Mouse (Mus musculus) forebrain, embryonic 11.5 days (tissue): ENCODE data around the gene Parg. TPM values are rescaled to one million over a fixed set of nuclear protein-coding genes. Genes with fewer than 3 reads are reported as not detected.
A peak's percentile ranks its signal among the peaks of the same experiment; 100 is the strongest.

Experiments used
- ATAC-seq: fragments of 200-750 bp; cut with Nextera tagmentation; replicated peaks from 2 replicates; pipeline ENCODE4 v1.8.0; 2017; ENCODE audit warnings: moderate TSS enrichment; ENCODE audit not compliant: low FRiP score
- DNase-seq: peaks from one replicate; pipeline ENCODE4 v3.0.0-alpha.2; 2017; ENCODE audit warnings: low spot score
- H3K27ac ChIP-seq: fragments of 300-500 bp; sonication (generic); 2 replicates; pipeline ENCODE4 v1.5.1; 2014; ENCODE audit warnings: low read depth, low read length
- H3K27me3 ChIP-seq: fragments of 300-500 bp; sonication (generic); 2 replicates; pipeline ENCODE4 v1.6.1; 2014; ENCODE audit warnings: mild to moderate bottlenecking, low read length, mixed read lengths; ENCODE audit not compliant: control insufficient read depth, insufficient read depth
- H3K36me3 ChIP-seq: fragments of 300-500 bp; sonication (generic); 2 replicates; pipeline ENCODE4 v1.6.1; 2014; ENCODE audit warnings: mild to moderate bottlenecking, low read length, moderate library complexity, mixed read lengths; ENCODE audit not compliant: control insufficient read depth, insufficient read depth
- H3K4me1 ChIP-seq: fragments of 300-500 bp; sonication (generic); replicated peaks from 2 replicates; pipeline ENCODE4 v1.6.1; 2014; ENCODE audit warnings: low read length, mixed read lengths; ENCODE audit not compliant: control insufficient read depth, insufficient read depth
- H3K4me2 ChIP-seq: fragments of 300-500 bp; sonication (generic); 2 replicates; pipeline ENCODE4 v1.6.1; 2014; ENCODE audit warnings: low read depth, mild to moderate bottlenecking, low read length, moderate library complexity, mixed read lengths; ENCODE audit not compliant: severe bottlenecking
- H3K4me3 ChIP-seq: fragments of 300-500 bp; sonication (generic); 2 replicates; pipeline ENCODE4 v1.5.1; 2014; ENCODE audit warnings: low read depth, low read length
- H3K9ac ChIP-seq: fragments of 300-500 bp; sonication (generic); 2 replicates; pipeline ENCODE4 v1.6.1; 2014; ENCODE audit warnings: low read length
- H3K9me3 ChIP-seq: fragments of 300-500 bp; sonication (generic); 2 replicates; pipeline ENCODE4 v1.6.1; 2016; ENCODE audit warnings: low read length, mixed read lengths; ENCODE audit not compliant: control insufficient read depth
- WGBS: fragments of 180-500 bp; shearing (Covaris S2); extraction: QIAGEN DNeasy Blood & Tissue Kit; methylation state at CpG from one replicate; pipeline ENCODE4 v1.1.7; 2014; 5-methylcytosine and 5-hydroxymethylcytosine counted together
- polyA plus RNA-seq: library from polyadenylated mRNA; unstranded; fragments of >200 nt; fragmentation: Nextera tagmentation; extraction: Ambion mirVana; gene quantifications from 2 replicates; pipeline ENCODE4 v1.2.1, GENCODE M21; 2014

Parg gene
- polyA plus RNA-seq: 61.2 and 63.6 TPM in 2 replicates

DNA sequence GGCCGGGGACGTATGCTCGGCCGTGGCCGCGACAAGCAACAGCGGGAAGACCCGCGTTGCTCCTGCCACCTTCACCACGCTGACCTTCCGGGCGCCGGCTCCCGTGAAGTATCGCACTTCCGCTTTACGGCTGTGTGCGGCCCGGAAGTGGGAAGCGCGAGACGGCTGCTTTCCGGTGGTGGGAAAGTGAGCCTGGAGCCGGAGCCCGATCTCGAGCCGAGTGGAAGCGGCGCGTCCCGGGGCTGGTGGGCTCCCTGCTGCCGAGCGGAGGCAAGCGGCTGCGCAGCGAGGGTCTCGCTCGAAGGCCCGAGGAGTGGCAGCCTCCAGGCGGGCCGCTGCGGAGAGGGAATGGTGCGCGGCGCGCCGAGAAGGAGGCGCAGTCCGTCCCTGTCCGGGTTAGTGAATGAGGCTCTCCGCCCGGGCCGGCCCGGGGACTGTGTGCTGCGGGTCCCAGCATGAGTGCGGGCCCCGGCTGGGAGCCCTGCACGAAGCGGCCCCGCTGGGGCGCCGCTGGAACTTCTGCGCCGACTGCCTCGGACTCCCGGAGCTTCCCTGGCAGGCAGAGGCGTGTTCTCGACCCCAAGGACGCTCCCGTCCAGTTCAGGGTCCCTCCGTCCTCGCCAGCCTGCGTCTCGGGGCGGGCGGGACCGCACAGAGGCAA, at the start of gene Parg, which contains the start of gene Timm23:
Gene Parg, plus strand, starts transcription at position 159 of the 661 bp plus-strand sequence.
Gene Timm23, minus strand, starts transcription at position 108 of the 661 bp plus-strand sequence.
- Histone ChIP-seq H3K9ac (peak within 1 kb of the TSS; percentile 94), H3K4me2 (peak within 1 kb of the TSS; percentile 72), H3K4me3 (peak within 1 kb of the TSS; percentile 97), H3K4me1 (peaks cover 8% of the 10 kb centered on the region; the same call in 1 of the 2 replicates), H3K9me3 (no peaks in the 10 kb centered on the region), H3K36me3 (peaks cover 2% of the 10 kb centered on the region; the same call in 1 of the 2 replicates), H3K27ac (0 out of 2 replicates have a peak within 1 kb of the TSS, but pooled peaks have one; percentile 31), H3K27me3 (no peaks in the 10 kb centered on the region)
- WGBS: under 1% methylated on average over 74 of the region's 77 CpGs
- peak; percentile 91 for DNase-seq
- peak; percentile 94 for ATAC-seq

DNA sequence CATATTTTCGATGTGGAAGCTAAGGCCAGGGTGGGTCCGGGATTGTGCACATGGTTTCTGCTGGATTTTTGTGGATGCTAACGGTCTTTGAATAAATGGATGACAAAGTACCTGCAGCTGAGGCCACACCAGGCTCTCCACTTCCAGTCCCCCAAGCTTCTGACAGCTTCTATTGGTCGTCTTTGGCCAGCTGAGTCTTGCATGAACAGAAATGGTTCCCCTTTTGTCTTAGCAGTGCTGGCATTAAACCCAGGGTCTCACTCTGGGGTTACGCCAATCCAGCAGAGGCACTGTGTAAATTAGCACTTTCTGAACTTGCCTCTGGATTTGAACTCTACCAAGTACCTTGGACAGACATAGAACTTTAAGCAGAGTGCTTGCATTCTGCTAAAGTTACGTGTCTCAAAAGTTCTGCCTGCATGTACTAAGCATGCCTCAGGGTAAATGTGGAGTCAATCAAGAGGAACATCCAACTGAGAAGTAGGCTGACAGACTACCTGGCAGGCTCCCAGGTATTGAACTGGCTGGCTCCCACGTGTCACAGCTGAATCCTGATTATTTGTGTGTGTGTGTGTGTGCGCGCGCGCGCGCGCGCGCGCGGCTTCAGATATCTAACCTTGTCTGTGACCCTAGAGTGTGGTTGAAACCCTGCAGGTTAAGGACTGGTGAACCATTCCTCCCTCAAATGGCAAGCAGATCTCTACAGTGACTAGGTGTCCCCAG, 49.3 kb upstream of the Parg start:
- ATAC-seq (no peak), DNase-seq (no peak)
- no peak overlapping the region for H3K27ac ChIP-seq
- no peak overlapping the region for H3K9ac ChIP-seq
- WGBS: 94% methylated on average over 18 of the region's 18 CpGs
- no peaks in the 10 kb centered on the region for H3K4me1 ChIP-seq
- no peaks in the 10 kb centered on the region for H3K36me3 ChIP-seq
- H3K4me3 ChIP-seq: no peak overlapping the region
- no peaks in the 10 kb centered on the region for H3K27me3 ChIP-seq
- no peak overlapping the region for H3K4me2 ChIP-seq
- peaks cover 3% of the 10 kb centered on the region; the same call in 1 of the 2 replicates for H3K9me3 ChIP-seq

DNA sequence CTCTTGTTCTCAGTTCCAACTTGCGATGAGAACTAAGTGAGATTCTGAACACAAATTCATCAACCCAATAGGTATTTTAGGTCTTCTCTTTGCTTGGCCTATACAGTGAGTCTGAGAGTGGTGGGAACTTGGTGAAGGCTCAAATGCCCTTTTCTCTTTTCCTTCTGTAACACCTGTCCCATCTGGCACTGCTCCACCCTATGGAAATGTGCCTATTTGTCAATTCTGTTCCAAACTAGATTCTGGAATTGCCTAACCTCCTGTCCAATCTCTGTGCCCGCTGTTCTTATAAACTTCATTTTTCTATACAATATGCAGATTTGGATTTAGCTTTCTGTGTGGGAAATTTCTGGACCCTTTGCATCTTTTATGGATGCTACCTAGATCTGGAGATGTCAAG, 48.6 kb upstream of the Parg start:
- Histone ChIP-seq H3K4me1 (no peaks in the 10 kb centered on the region), H3K9ac (no peak overlapping the region), H3K9me3 (no peaks in the 10 kb centered on the region), H3K4me3 (no peak overlapping the region), H3K27me3 (no peaks in the 10 kb centered on the region), H3K36me3 (no peaks in the 10 kb centered on the region), H3K27ac (no peak overlapping the region), H3K4me2 (no peak overlapping the region)
- ATAC-seq (no peak), DNase-seq (no peak)
- 93% methylated on average over 2 of the region's 2 CpGs for WGBS

DNA sequence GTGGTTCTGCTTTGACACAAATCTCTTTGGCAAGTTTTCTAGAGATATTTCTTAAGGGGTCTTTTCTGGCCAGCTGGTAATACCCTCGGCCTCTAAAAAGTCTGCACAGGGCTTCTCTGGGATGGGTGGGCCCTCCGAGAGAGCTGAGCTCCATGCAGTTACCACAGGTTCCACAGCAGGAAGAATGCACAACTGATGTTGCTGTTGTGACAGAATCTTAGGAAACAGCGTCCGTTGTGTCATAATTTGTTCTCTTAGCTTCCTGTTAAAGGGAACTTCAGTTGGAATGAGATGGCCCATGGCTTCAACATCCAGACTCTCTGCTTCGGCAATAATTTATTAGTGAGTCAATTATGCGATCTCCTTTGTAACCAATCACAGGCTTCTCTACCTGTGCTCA, 47.0 kb upstream of the Parg start:
- no peaks in the 10 kb centered on the region for H3K9me3 ChIP-seq
- H3K4me2 ChIP-seq: no peak overlapping the region
- no peak overlapping the region for H3K4me3 ChIP-seq
- H3K36me3 ChIP-seq: no peaks in the 10 kb centered on the region
- no peak for ATAC-seq
- no peak overlapping the region for H3K9ac ChIP-seq
- no peaks in the 10 kb centered on the region for H3K4me1 ChIP-seq
- 94% methylated on average over 6 of the region's 6 CpGs for WGBS
- H3K27me3 ChIP-seq: no peaks in the 10 kb centered on the region
- no peak overlapping the region for H3K27ac ChIP-seq
- DNase-seq: no peak

DNA sequence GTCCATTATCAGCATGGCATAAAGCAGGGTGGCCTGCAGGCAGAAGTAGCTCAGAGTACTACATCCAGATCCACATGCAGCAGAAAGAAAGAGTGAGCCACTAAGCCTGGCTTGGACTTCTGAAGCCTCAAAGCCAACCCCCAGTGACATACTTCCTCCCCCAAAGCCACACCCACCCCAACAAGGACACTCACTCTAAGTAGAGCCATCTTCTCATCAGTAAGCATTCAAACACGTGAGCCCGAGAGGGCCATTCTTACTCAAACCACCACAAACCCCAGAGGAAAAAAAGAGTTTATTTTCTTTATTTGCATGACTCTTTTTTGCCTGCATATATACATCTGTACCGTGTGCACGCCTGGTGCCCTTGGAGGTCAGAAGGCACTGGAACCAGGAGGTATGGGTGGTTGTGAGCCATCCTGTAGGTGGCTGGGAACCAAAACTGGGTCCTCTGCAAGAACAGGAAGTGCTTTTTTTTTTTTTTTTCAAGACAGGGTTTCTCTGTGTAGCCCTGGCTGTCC, 42.5 kb upstream of the Parg start:
- WGBS: 35% methylated on average over 4 of the region's 4 CpGs
- Histone ChIP-seq H3K9ac (peak overlapping the region; percentile 90), H3K27me3 (no peaks in the 10 kb centered on the region), H3K9me3 (no peaks in the 10 kb centered on the region), H3K36me3 (no peaks in the 10 kb centered on the region), H3K4me1 (peaks cover 4% of the 10 kb centered on the region; the same call in 1 of the 2 replicates), H3K4me3 (peak overlapping the region; percentile 84), H3K27ac (no peak overlapping the region), H3K4me2 (peak overlapping the region; percentile 92; the same call in 1 of the 2 replicates)
- DNase-seq: no peak
- no peak; the same call in 1 of the 2 replicates for ATAC-seq

DNA sequence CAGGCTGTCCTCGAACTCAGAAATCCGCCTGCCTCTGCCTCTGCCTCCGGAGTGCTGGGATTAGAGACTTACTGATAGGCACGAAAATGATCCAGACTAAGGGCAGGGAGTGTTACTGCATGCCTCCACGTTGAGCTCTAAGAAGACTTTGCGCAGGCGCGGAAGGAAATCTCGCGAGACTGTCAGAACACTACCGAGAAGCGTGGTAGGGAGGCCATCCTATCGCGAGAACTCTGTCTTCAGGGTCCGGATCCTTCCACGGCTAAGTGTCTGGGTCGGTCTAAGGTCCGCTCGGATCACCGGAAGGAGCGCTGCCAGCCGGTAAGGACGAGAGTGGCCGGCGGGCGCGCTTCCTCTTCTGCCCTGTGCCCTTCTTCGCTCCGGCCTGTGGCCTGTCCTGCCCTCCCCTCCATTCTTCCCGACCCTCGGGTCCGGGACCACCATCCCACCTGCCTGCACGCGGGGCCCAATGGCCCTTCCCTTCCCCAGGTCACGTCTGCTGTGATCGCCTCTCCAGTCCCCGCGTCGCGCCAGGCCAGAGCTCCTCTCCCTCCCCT, 42.0 kb upstream of the Parg start, which contains the start of gene Ncoa4:
Gene Ncoa4, plus strand, starts transcription at position 176 of the 557 bp plus-strand sequence.
- Histone ChIP-seq H3K4me3 (peak within 1 kb of the TSS; percentile 84), H3K9me3 (no peaks in the 10 kb centered on the region), H3K27me3 (no peaks in the 10 kb centered on the region), H3K4me1 (peaks cover 4% of the 10 kb centered on the region; the same call in 1 of the 2 replicates), H3K36me3 (no peaks in the 10 kb centered on the region), H3K9ac (peak within 1 kb of the TSS; percentile 90), H3K4me2 (peak within 1 kb of the TSS; percentile 92), H3K27ac (peak within 1 kb of the TSS; percentile 52; the same call in 1 of the 2 replicates)
- ATAC-seq (peak; percentile 97), DNase-seq (peak; percentile 97)
- WGBS: 2% methylated on average over 39 of the region's 40 CpGs

DNA sequence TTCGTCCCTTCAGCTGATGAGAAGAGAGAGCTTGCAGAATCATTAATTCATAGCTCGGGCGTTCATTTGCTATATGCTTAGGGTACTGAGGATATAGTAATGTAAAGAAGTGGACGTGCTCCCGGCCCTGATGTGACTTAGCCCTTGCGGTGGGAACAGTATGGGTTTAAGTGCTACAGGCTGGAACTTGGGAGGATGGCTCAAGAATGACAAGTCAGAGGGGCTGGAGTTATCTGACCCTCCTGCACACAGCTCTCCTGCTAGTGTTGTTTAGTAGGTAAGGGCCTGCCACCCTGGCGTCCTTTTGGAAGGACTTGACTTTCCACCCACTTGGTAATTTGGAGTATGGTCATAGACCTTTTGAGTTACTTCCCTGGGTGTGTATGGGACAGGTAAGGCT, 41.2 kb upstream of the Parg start:
- peak overlapping the region; percentile 92 for H3K4me2 ChIP-seq
- no peak for DNase-seq
- H3K36me3 ChIP-seq: no peaks in the 10 kb centered on the region
- peak overlapping the region; percentile 90 for H3K9ac ChIP-seq
- H3K9me3 ChIP-seq: no peaks in the 10 kb centered on the region
- H3K27me3 ChIP-seq: no peaks in the 10 kb centered on the region
- no peak overlapping the region for H3K27ac ChIP-seq
- 43% methylated on average over 7 of the region's 7 CpGs for WGBS
- peak overlapping the region; percentile 84 for H3K4me3 ChIP-seq
- ATAC-seq: no peak
- peaks cover 8% of the 10 kb centered on the region; the same call in 1 of the 2 replicates for H3K4me1 ChIP-seq
